In the genomic region with DNA sequence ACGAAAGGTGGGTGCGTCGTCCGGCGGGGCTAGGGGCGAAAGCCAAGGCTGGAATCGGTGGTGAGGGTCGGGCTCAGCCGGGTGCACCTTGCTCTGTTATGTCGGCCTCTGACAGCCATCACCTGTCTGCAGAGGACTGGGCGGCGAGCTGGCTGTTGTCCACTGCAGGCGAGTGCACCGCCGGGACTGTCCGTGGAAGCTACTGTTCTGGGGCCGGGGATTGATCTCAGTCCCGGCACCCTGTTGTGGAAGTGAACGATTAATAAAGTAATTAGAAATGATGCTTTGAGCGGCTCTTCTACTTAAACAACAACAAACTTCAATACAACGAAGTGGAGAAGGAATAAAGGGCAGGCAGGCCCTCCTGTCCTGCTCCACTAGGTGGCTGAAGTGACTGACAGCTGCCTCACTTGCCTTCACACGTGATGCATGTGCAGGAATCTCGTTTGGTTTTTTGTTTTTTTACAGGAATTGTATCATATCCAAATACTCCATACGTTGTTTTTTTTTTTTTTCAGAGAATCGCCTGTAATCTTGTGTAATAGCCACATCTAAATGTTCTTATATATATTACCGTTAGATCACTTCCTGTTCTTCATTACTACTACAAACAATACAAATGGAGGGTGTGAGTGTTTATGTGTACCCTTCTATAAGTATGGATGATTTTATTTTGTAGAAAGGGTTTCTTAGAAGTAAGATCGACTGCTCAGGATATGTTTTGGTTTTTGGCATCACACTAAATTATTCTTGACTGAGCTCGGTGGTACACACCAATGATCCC, we compare ENCODE assay signal across 8 mouse cellular contexts. TPM values are rescaled to one million over a fixed set of nuclear protein-coding genes. Genes with fewer than 3 reads are reported as not detected.
DNase-seq lines count a peak whose midpoint lies in the region; ATAC-seq and TF ChIP-seq lines count a peak whose summit lies in the region.

No protein-coding gene starts in this region.

- WGBS in forebrain, embryonic 14.5 days: 4% methylated on average over 28 of the region's 28 CpGs
- 5% methylated on average over 28 of the region's 28 CpGs for WGBS in limb, embryonic 14.5 days
- WGBS in midbrain, embryonic 14.5 days: 5% methylated on average over 28 of the region's 28 CpGs

- peak overlapping the region; percentile 77 for H3K4me3 ChIP-seq in forebrain, embryonic 14.5 days (ENCODE audit: low read depth, low read length)
- peak overlapping the region; percentile 68 for H3K4me3 ChIP-seq in limb, embryonic 14.5 days (replicated peaks; ENCODE audit: low read length)
- peak overlapping the region; percentile 76 for H3K4me3 ChIP-seq in midbrain, embryonic 14.5 days (replicated peaks; ENCODE audit: low read depth, low read length)

- H3K9me3 ChIP-seq in forebrain, embryonic 14.5 days (replicated peaks; ENCODE audit: control insufficient read depth, low read length): no peaks in the 10 kb centered on the region
- H3K9me3 ChIP-seq in limb, embryonic 14.5 days (ENCODE audit: control insufficient read depth, low read length): no peaks in the 10 kb centered on the region
- H3K9me3 ChIP-seq in midbrain, embryonic 14.5 days (ENCODE audit: control insufficient read depth, low read length): no peaks in the 10 kb centered on the region

- peak; percentile 4 for ATAC-seq in activated CD4-positive, CD25-positive, alpha-beta regulatory T cell, adult 4 months
- ATAC-seq in forebrain, embryonic 14.5 days: peak; percentile 5; the same call in 1 of the 2 replicates
- peak; percentile 28 for ATAC-seq in limb, embryonic 14.5 days (ENCODE audit: low FRiP score, low read depth)
- no peak for ATAC-seq in midbrain, embryonic 14.5 days (ENCODE audit: low FRiP score, low TSS enrichment)

- peak overlapping the region; percentile 64 for H3K4me2 ChIP-seq in forebrain, embryonic 14.5 days (ENCODE audit: low read length)
- peak overlapping the region; percentile 52 for H3K4me2 ChIP-seq in limb, embryonic 14.5 days (replicated peaks; ENCODE audit: low read depth, low read length, severe bottlenecking)
- H3K4me2 ChIP-seq in midbrain, embryonic 14.5 days (ENCODE audit: low read length): peak overlapping the region; percentile 63

- peak; percentile 24 to 47 for DNase-seq in right cerebral cortex, adult 2 months (ENCODE audit: low spot score in 2 of 2)
- no peak for DNase-seq in right cerebral cortex, postnatal 36 days (ENCODE audit: low spot score in 2 of 2)
- peak; percentile 67 for DNase-seq in forebrain, embryonic 14.5 days (ENCODE audit: low spot score)
- DNase-seq in limb, embryonic 14.5 days (ENCODE audit: low spot score): peak; percentile 67
- peak; percentile 79 for DNase-seq in midbrain, embryonic 14.5 days
- DNase-seq in adrenal gland, postnatal 36 days: no peak
- DNase-seq in testis, postnatal 10 days (ENCODE audit: low spot score): no peak

- TF ChIP-seq POLR2A in limb, embryonic 14.5 days (IDR thresholded peaks at IDR 0.05; ENCODE audit: borderline replicate concordance, extremely low read depth, insufficient read depth, insufficient read length): no peak

- peak overlapping the region; percentile 87 for H3K9ac ChIP-seq in forebrain, embryonic 14.5 days (ENCODE audit: low read length)
- peak overlapping the region; percentile 78 for H3K9ac ChIP-seq in limb, embryonic 14.5 days (ENCODE audit: low read depth, low read length, severe bottlenecking)
- peak overlapping the region; percentile 90 for H3K9ac ChIP-seq in midbrain, embryonic 14.5 days (replicated peaks; ENCODE audit: low read length)

- peaks cover 37% of the 10 kb centered on the region for H3K36me3 ChIP-seq in forebrain, embryonic 14.5 days (ENCODE audit: control insufficient read depth, insufficient read depth, low read length)
- peaks cover 39% of the 10 kb centered on the region for H3K36me3 ChIP-seq in limb, embryonic 14.5 days (ENCODE audit: control insufficient read depth, insufficient read depth, low read length)
- peaks cover 31% of the 10 kb centered on the region for H3K36me3 ChIP-seq in midbrain, embryonic 14.5 days (ENCODE audit: control insufficient read depth, insufficient read depth, low read length)

- peaks cover 21% of the 10 kb centered on the region for H3K4me1 ChIP-seq in forebrain, embryonic 14.5 days (ENCODE audit: control insufficient read depth, insufficient read depth, low read length)
- H3K4me1 ChIP-seq in limb, embryonic 14.5 days (ENCODE audit: control insufficient read depth, insufficient read depth, low read length): peaks cover 20% of the 10 kb centered on the region
- peaks cover 34% of the 10 kb centered on the region for H3K4me1 ChIP-seq in midbrain, embryonic 14.5 days (ENCODE audit: control insufficient read depth, insufficient read depth, low read length)

- H3K27ac ChIP-seq in forebrain, embryonic 14.5 days (ENCODE audit: low read depth, low read length): peak overlapping the region; percentile 100
- H3K27ac ChIP-seq in limb, embryonic 14.5 days (replicated peaks; ENCODE audit: low read depth, low read length): peak overlapping the region; percentile 88
- peak overlapping the region; percentile 100 for H3K27ac ChIP-seq in midbrain, embryonic 14.5 days (replicated peaks; ENCODE audit: low read depth, low read length)

- H3K27me3 ChIP-seq in forebrain, embryonic 14.5 days (replicated peaks; ENCODE audit: control insufficient read depth, insufficient read depth, low read length): no peaks in the 10 kb centered on the region
- H3K27me3 ChIP-seq in limb, embryonic 14.5 days (ENCODE audit: control insufficient read depth, insufficient read depth, low read length): no peaks in the 10 kb centered on the region
- no peaks in the 10 kb centered on the region for H3K27me3 ChIP-seq in midbrain, embryonic 14.5 days (ENCODE audit: control insufficient read depth, insufficient read depth, low read length)

RNA-seq across cellular contexts. Expression of a gene that starts 0.5 kb away (rescaled TPM):
- polyA plus RNA-seq in activated CD4-positive, CD25-positive, alpha-beta regulatory T cell, adult 4 months (2017; shearing (Covaris generic)): 10 to 100 TPM; 20.6 to 33.3 TPM
- polyA plus RNA-seq in forebrain, embryonic 14.5 days (2014; fragmentation: Nextera tagmentation; extraction: Ambion mirVana): 89.5 and 90.0 TPM in 2 replicates
- polyA plus RNA-seq in limb, embryonic 14.5 days (2012; rRNA removed): 44.1 and 52.3 TPM in 2 replicates
- polyA plus RNA-seq in limb, embryonic 14.5 days (2014; fragmentation: Nextera tagmentation; extraction: Ambion mirVana): 49.4 and 58.5 TPM in 2 replicates
- 65.7 and 103 TPM in 2 replicates for polyA plus RNA-seq in midbrain, embryonic 14.5 days (2014; fragmentation: Nextera tagmentation; extraction: Ambion mirVana)
- total RNA-seq in adrenal gland, postnatal 36 days (2021): 10 to 100 TPM; 18.7 to 27.3 TPM

RNA-seq across cellular contexts. Expression of a gene that starts 8.4 kb away (rescaled TPM):
- polyA plus RNA-seq in activated CD4-positive, CD25-positive, alpha-beta regulatory T cell, adult 4 months (2017; shearing (Covaris generic)): 10 to 100 TPM; 66.8 to 78.7 TPM
- 45.3 and 46.0 TPM in 2 replicates for polyA plus RNA-seq in forebrain, embryonic 14.5 days (2014; fragmentation: Nextera tagmentation; extraction: Ambion mirVana)
- 47.1 and 50.4 TPM in 2 replicates for polyA plus RNA-seq in limb, embryonic 14.5 days (2012; rRNA removed)
- polyA plus RNA-seq in limb, embryonic 14.5 days (2014; fragmentation: Nextera tagmentation; extraction: Ambion mirVana): 41.3 and 49.6 TPM in 2 replicates
- 37.3 and 46.1 TPM in 2 replicates for polyA plus RNA-seq in midbrain, embryonic 14.5 days (2014; fragmentation: Nextera tagmentation; extraction: Ambion mirVana)
- total RNA-seq in adrenal gland, postnatal 36 days (2021): 10 to 100 TPM; 20.6 to 21.0 TPM

RNA-seq across cellular contexts. Expression of a gene that starts 22.3 kb away (rescaled TPM):
- polyA plus RNA-seq in activated CD4-positive, CD25-positive, alpha-beta regulatory T cell, adult 4 months (2017; shearing (Covaris generic)): 1 to 10 TPM; 5.3 to 6.3 TPM
- polyA plus RNA-seq in forebrain, embryonic 14.5 days (2014; fragmentation: Nextera tagmentation; extraction: Ambion mirVana): 16.4 and 17.8 TPM in 2 replicates
- 43.7 and 54.2 TPM in 2 replicates for polyA plus RNA-seq in limb, embryonic 14.5 days (2012; rRNA removed)
- 11.1 and 13.7 TPM in 2 replicates for polyA plus RNA-seq in limb, embryonic 14.5 days (2014; fragmentation: Nextera tagmentation; extraction: Ambion mirVana)
- 16.6 and 20.3 TPM in 2 replicates for polyA plus RNA-seq in midbrain, embryonic 14.5 days (2014; fragmentation: Nextera tagmentation; extraction: Ambion mirVana)
- 10 to 100 TPM; 35.0 to 45.5 TPM for total RNA-seq in adrenal gland, postnatal 36 days (2021)

RNA-seq across cellular contexts. Expression of a gene that starts 33.0 kb away (rescaled TPM):
- 1 to 10 TPM; 4.4 to 4.7 TPM for polyA plus RNA-seq in activated CD4-positive, CD25-positive, alpha-beta regulatory T cell, adult 4 months (2017; shearing (Covaris generic))
- polyA plus RNA-seq in forebrain, embryonic 14.5 days (2014; fragmentation: Nextera tagmentation; extraction: Ambion mirVana): 18.6 and 19.5 TPM in 2 replicates
- polyA plus RNA-seq in limb, embryonic 14.5 days (2012; rRNA removed): 12.5 and 12.7 TPM in 2 replicates
- 21.8 and 22.4 TPM in 2 replicates for polyA plus RNA-seq in limb, embryonic 14.5 days (2014; fragmentation: Nextera tagmentation; extraction: Ambion mirVana)
- 24.7 and 27.1 TPM in 2 replicates for polyA plus RNA-seq in midbrain, embryonic 14.5 days (2014; fragmentation: Nextera tagmentation; extraction: Ambion mirVana)
- 10 to 100 TPM; 22.6 to 30.5 TPM for total RNA-seq in adrenal gland, postnatal 36 days (2021)

RNA-seq across cellular contexts. Expression of a gene that starts 33.3 kb away (rescaled TPM):
- polyA plus RNA-seq in activated CD4-positive, CD25-positive, alpha-beta regulatory T cell, adult 4 months (2017; shearing (Covaris generic)): 1 to 10 TPM; 1.5 to 2.1 TPM
- 11.9 and 14.8 TPM in 2 replicates for polyA plus RNA-seq in forebrain, embryonic 14.5 days (2014; fragmentation: Nextera tagmentation; extraction: Ambion mirVana)
- 45.5 and 52.2 TPM in 2 replicates for polyA plus RNA-seq in limb, embryonic 14.5 days (2012; rRNA removed)
- 8.4 and 12.5 TPM in 2 replicates for polyA plus RNA-seq in limb, embryonic 14.5 days (2014; fragmentation: Nextera tagmentation; extraction: Ambion mirVana)
- polyA plus RNA-seq in midbrain, embryonic 14.5 days (2014; fragmentation: Nextera tagmentation; extraction: Ambion mirVana): 24.5 and 31.5 TPM in 2 replicates
- 10 to 100 TPM in 1 of 2 experiments, 1 to 10 TPM in 1; 9.1 to 11.5 TPM for total RNA-seq in adrenal gland, postnatal 36 days (2021)

Comparison
In these comparisons a context has a peak if more than half of its experiments do, and no peak if none do; other contexts are left out.
1. DNase-seq: peak in right cerebral cortex, adult 2 months (2 of 2), forebrain, embryonic 14.5 days (single experiment), limb, embryonic 14.5 days (single experiment) and midbrain, embryonic 14.5 days (single experiment); none in right cerebral cortex, postnatal 36 days (0 of 2), adrenal gland, postnatal 36 days (0 of 2) and testis, postnatal 10 days (single experiment).
2. Peak in every context shown above with its lines, with median percentiles within 50 percentile points of each other: H3K27ac ChIP-seq, H3K4me2 ChIP-seq, H3K4me3 ChIP-seq and H3K9ac ChIP-seq.